Comparison of ENCODE assay signal across 12 mouse cellular contexts in the genomic region with DNA sequence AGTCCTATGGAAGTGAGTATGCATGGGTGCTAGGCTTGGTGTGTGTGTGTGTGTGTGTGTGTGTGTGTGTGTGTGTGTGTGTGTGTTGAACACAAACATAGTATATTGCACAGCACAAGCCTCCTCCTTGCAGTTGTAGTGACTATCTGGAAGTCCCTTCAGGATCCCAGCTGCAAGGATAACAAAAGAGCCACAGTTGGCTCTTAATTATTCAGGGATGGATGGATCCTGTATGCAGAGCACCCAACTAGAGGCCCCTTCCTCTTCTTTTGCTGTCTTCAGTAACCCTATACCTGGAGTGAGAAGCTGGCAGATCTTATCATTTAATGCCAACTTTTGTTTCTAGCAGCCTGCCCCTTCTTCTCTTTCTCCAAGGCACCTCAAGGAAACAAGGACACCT. TPM values are rescaled to one million over a fixed set of nuclear protein-coding genes. Genes with fewer than 3 reads are reported as not detected.
"Had no signal": no experiment of that assay in that cellular context is flagged by ENCODE, and none has a peak within 500 bp of the region (broad histone marks: within the 10 kb centered on the region; RNA-seq: fewer than 3 reads in every experiment).

No protein-coding gene starts in this region.

- DNase-seq: right cerebral cortex, adult 18-20 months; right cerebral cortex, postnatal 14 days; right cerebral cortex, postnatal 25 days; right cerebral cortex, postnatal 4 days; spleen, adult 18-20 months; thymus, adult 18-20 months; thymus, adult 2 months; thymus, postnatal 14 days; thymus, postnatal 25 days; thymus, postnatal 36 days; thymus, postnatal 4 days had no signal

RNA-seq across cellular contexts. Expression of gene Sema5b, which starts 7.0 kb away (rescaled TPM):
- total RNA-seq: neutrophil, adult 5-6 weeks had no signal

RNA-seq across cellular contexts. Expression of gene Pdia5, which starts 57.3 kb away (rescaled TPM):
- total RNA-seq: neutrophil, adult 5-6 weeks had no signal
